Mouse (Mus musculus) spleen, adult 2 months (tissue): ENCODE measurements around the gene Aff3. TPM values are rescaled to one million over a fixed set of nuclear protein-coding genes. Genes with fewer than 3 reads are reported as not detected.

Experiments
- DNase-seq, 2 experiments: peaks; one replicate each; pipeline versions ENCODE4 v3.0.0 to v3.0.0-alpha.2; 2012 to 2021; ENCODE audit warnings: low spot score in 2 of 2, low read depth in 1 of 2
- H3K27ac ChIP-seq: fragments of 200-500 bp; 2 replicates; pipeline ENCODE4 v1.5.1; 2012; ENCODE audit warnings: low read length, inconsistent platforms; ENCODE audit not compliant: insufficient read depth
- H3K27me3 ChIP-seq: fragments of 200-500 bp; 2 replicates; pipeline ENCODE4 v1.6.1; 2012; ENCODE audit warnings: mild to moderate bottlenecking, moderate library complexity, low read length, inconsistent platforms; ENCODE audit not compliant: control insufficient read depth, insufficient read depth
- H3K36me3 ChIP-seq: fragments of 200-500 bp; 2 replicates; pipeline ENCODE4 v1.6.1; 2012; ENCODE audit warnings: mild to moderate bottlenecking, low read length, inconsistent platforms; ENCODE audit not compliant: control insufficient read depth, insufficient read depth
- H3K4me1 ChIP-seq: fragments of 200-500 bp; 2 replicates; pipeline ENCODE4 v1.6.1; 2011; ENCODE audit warnings: inconsistent platforms; ENCODE audit not compliant: control insufficient read depth, insufficient read depth, insufficient read length
- H3K4me3 ChIP-seq: fragments of 200-500 bp; 2 replicates; pipeline ENCODE4 v1.5.1; 2011; ENCODE audit warnings: mild to moderate bottlenecking, inconsistent platforms; ENCODE audit not compliant: insufficient read depth, insufficient read length; ENCODE audit errors: extremely low read depth
- CTCF ChIP-seq: fragments of 200-500 bp; IDR thresholded peaks from 2 replicates; pipeline ENCODE4 v1.5.1; 2011; ENCODE audit warnings: mild to moderate bottlenecking, inconsistent platforms; ENCODE audit not compliant: insufficient read depth, insufficient read length, insufficient replicate concordance; ENCODE audit errors: extremely low read depth
- POLR2A ChIP-seq: fragments of 200-500 bp; IDR thresholded peaks from 2 replicates; pipeline ENCODE4 v1.6.1; 2011; ENCODE audit warnings: low read depth, low read length, inconsistent platforms
- WGBS: fragments of 180-500 bp; shearing (Covaris S2); methylation state at CpG from one replicate; pipeline ENCODE4 v1.1.7; 2018; 5-methylcytosine and 5-hydroxymethylcytosine counted together
- polyA plus RNA-seq: library from polyadenylated mRNA; depleted of rRNA; stranded (reverse); fragments of >200 nt; gene quantifications from 2 replicates; pipeline ENCODE4 v1.2.3, GENCODE M21; 2012

Aff3 gene
- polyA plus RNA-seq, 1 experiment: 20.2 TPM

- TF ChIP-seq CTCF (no peak), POLR2A (no peak)
Observed at GRCm38 (mm10) chr1:38198393-38199029, 466.2 kb downstream of the Aff3 start.

DNA sequence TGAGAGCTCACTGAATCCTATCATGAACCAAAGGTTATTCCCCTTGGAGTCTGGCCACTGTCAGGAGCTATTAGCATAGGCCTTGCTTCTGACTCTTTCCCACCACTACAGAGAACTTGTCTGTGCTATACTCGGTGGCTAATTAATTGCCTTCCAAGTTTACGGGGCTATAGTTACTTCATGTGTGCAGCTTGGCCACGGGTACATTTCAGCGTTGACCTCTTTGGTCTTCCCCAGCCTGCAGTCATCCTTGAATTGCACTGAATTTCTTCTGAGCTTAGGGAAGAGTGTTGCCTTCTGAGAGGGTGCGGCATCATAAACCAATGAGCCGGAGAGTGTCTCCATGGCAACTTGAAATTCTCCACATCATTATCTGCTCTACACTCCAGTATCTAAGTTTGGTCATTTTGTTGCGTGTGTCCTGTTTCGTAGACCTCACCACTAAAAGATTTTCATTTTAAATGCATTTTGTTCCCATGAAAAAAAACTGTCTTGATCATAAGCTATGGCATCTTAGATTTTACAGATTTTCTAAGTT, 467.5 kb downstream of the Aff3 start:
- no peak for DNase-seq
- Histone ChIP-seq H3K36me3 (peaks cover 23% of the 10 kb centered on the region), H3K27me3 (no peaks in the 10 kb centered on the region), H3K27ac (no peak overlapping the region), H3K4me1 (no peaks in the 10 kb centered on the region), H3K4me3 (no peak overlapping the region)
- WGBS: 93% methylated on average over 8 of the region's 8 CpGs
- TF ChIP-seq CTCF (no peak), POLR2A (no peak)

More at GRCm38 (mm10) chr1:38198393-38199029, 466.2 kb downstream of the Aff3 start:
- no peak overlapping the region for H3K27ac ChIP-seq
- WGBS: 92% methylated on average over 15 of the region's 15 CpGs
- no peaks in the 10 kb centered on the region for H3K4me1 ChIP-seq
- no peak overlapping the region for H3K4me3 ChIP-seq
- DNase-seq: no peak
- no peaks in the 10 kb centered on the region for H3K27me3 ChIP-seq
- peaks cover 27% of the 10 kb centered on the region for H3K36me3 ChIP-seq

GRCm38 (mm10) chr1:38195721-38196120, 469.0 kb downstream of the Aff3 start:
- DNase-seq: no peak
- TF ChIP-seq POLR2A (no peak), CTCF (no peak)
- 81% methylated on average over 3 of the region's 3 CpGs for whole genome bisulfite sequencing
- H3K4me3 ChIP-seq: no peak overlapping the region
- no peaks in the 10 kb centered on the region for H3K27me3 ChIP-seq
- peaks cover 25% of the 10 kb centered on the region for H3K36me3 ChIP-seq
- no peaks in the 10 kb centered on the region for H3K4me1 ChIP-seq
- H3K27ac ChIP-seq: no peak overlapping the region

DNA sequence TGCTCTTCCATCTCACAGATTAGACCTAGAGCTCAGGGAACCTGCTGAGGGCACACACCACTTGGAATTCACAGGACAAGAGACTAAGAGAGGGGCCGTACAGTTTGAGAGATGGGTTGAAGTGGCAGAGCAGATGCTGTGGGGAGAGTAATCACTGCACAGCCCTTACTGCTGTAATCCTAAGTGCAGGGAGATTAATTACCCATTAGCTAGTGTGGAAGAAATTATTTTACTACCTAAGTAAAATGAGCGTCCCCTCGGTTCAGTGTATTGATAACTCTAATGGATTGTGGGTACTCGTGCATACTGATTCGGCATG, 478.6 kb downstream of the Aff3 start:
- no peak overlapping the region for H3K4me3 ChIP-seq
- DNase-seq: no peak
- H3K4me1 ChIP-seq: no peaks in the 10 kb centered on the region
- 93% methylated on average over 5 of the region's 5 CpGs for WGBS
- TF ChIP-seq CTCF (no peak), POLR2A (no peak)
- no peak overlapping the region for H3K27ac ChIP-seq
- no peaks in the 10 kb centered on the region for H3K27me3 ChIP-seq
- peaks cover 23% of the 10 kb centered on the region for H3K36me3 ChIP-seq

DNA sequence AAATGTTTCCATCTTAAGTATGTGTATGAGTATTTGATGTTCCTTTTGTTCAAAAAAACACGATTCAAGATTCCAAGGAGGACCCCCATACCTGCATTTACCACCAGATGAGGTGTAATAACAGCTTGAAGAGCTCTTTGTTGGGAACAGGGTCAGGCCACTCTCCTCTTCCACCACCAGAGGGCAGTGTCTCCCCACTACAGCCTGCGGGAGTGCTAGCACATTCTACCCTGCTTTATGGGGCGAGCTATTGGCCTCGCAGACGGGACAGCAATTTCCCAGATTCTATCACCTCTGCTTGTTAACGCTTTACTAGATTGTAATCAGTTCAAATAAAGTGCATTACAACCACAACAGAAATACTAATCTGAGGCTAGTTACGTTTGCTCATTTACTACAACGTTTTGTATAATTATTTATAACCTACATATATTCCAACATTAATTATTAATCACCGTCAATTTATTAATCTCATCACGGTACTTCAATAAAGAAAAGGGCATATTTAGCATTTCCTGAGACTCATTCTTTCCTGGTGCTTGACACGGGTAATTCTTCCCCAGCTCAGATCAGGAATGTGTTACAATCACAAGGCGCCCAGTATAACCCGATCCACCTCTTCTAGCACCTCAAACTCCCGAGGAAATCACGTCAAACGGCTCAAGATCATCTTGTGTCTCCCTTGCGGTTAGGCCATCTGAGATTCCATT, 479.1 kb downstream of the Aff3 start:
- 70% methylated on average over 17 of the region's 17 CpGs for WGBS
- Histone ChIP-seq H3K27me3 (no peaks in the 10 kb centered on the region), H3K36me3 (peaks cover 21% of the 10 kb centered on the region), H3K27ac (no peak overlapping the region), H3K4me3 (no peak overlapping the region), H3K4me1 (no peaks in the 10 kb centered on the region)
- no peak for TF ChIP-seq POLR2A
- peak; percentile 90; the same call in 1 of the 2 replicates for TF ChIP-seq CTCF
- peak; percentile 23 to 66 for DNase-seq

- WGBS: 93% methylated on average over 15 of the region's 15 CpGs
- DNase-seq: no peak
- H3K27ac ChIP-seq: no peak overlapping the region
- H3K4me3 ChIP-seq: no peak overlapping the region
- no peaks in the 10 kb centered on the region for H3K4me1 ChIP-seq
- peaks cover 31% of the 10 kb centered on the region for H3K36me3 ChIP-seq
- H3K27me3 ChIP-seq: no peaks in the 10 kb centered on the region
- TF ChIP-seq CTCF: no peak
- TF ChIP-seq POLR2A: no peak
Observed at GRCm38 (mm10) chr1:38181020-38181550, 483.7 kb downstream of the Aff3 start.
